In genomic region chr12:3323241-3323640, GRCm38 (mm10) we compare ENCODE assay signal across 9 mouse cellular contexts. TPM values are rescaled to one million over a fixed set of nuclear protein-coding genes. Genes with fewer than 3 reads are reported as not detected.
A peak's percentile ranks its signal among the peaks of the same experiment; 100 is the strongest.
DNase-seq lines count a peak whose midpoint lies in the region.
"Had no signal": no experiment of that assay in that cellular context is flagged by ENCODE, and none has a peak within 500 bp of the region (broad histone marks: within the 10 kb centered on the region; RNA-seq: fewer than 3 reads in every experiment).

No protein-coding gene starts in this region.

- peak; percentile 25 for DNase-seq in lung, postnatal 36 days
- DNase-seq in lung, postnatal 25 days (ENCODE audit: low spot score), result no peak
- peak; percentile 53 for DNase-seq in adrenal gland, postnatal 14 days
- DNase-seq in layer of hippocampus, adult 18-20 months (ENCODE audit: low spot score in 2 of 2), result peak; percentile 55 to 86
- peak; percentile 59 for DNase-seq in right cerebral cortex, postnatal 25 days
- DNase-seq in kidney, postnatal 4 days, result no peak
- DNase-seq in urinary bladder, postnatal 4 days (ENCODE audit: low spot score in 2 of 2), result no peak
- no peak for DNase-seq in kidney, adult 9 months
- DNase-seq: kidney, adult 2 months had no signal

RNA-seq across cellular contexts. Expression of gene Rab10, which starts 13.5 kb away (rescaled TPM):
- 157 TPM in 2 replicates for total RNA-seq in adrenal gland, postnatal 14 days (2021)
- total RNA-seq in layer of hippocampus, adult 18-20 months (2021), result 100 to 1,000 TPM; 152 to 156 TPM

RNA-seq across cellular contexts. Expression of gene Kif3c, which starts 41.7 kb away (rescaled TPM):
- 12.3 and 18.5 TPM in 2 replicates for total RNA-seq in adrenal gland, postnatal 14 days (2021)
- 100 to 1,000 TPM; 158 to 162 TPM for total RNA-seq in layer of hippocampus, adult 18-20 months (2021)

Comparison
In these comparisons a context has a peak if more than half of its experiments do, and no peak if none do; other contexts are left out.
1. DNase-seq: peak in lung, postnatal 36 days (single experiment), adrenal gland, postnatal 14 days (single experiment), layer of hippocampus, adult 18-20 months (2 of 2) and right cerebral cortex, postnatal 25 days (single experiment); none in lung, postnatal 25 days (single experiment), kidney, postnatal 4 days (0 of 2), urinary bladder, postnatal 4 days (0 of 2) and kidney, adult 9 months (single experiment).